Mouse (Mus musculus): ENCODE results near the gene Trim28. TPM values are rescaled to one million over a fixed set of nuclear protein-coding genes. Genes with fewer than 3 reads are reported as not detected.

Trim28 gene
- total RNA-seq (2015): 137 and 186 TPM in 2 replicates
- total RNA-seq (2017): 207 and 222 TPM in 2 replicates

GRCm38 (mm10) chr7:12998851-12999250, at the start of gene Trim28:
Gene Trim28, plus strand, starts transcription at chr7:12999114.
- ATAC-seq (ENCODE audit: poor library complexity, severe bottlenecking): no peak

GRCm38 (mm10) chr7:12949872-12950229, 49.1 kb upstream of the Trim28 start:
- ATAC-seq (ENCODE audit: poor library complexity, severe bottlenecking): peak; percentile 39

GRCm38 (mm10) chr7:12954896-12955295, 44.0 kb upstream of the Trim28 start:
- peak; percentile 48; the same call in 1 of the 2 replicates for ATAC-seq (ENCODE audit: poor library complexity, severe bottlenecking)

GRCm38 (mm10) chr7:12957511-12957910, 41.4 kb upstream of the Trim28 start:
- no peak for ATAC-seq (ENCODE audit: poor library complexity, severe bottlenecking)

GRCm38 (mm10) chr7:12958948-12959347, 40.0 kb upstream of the Trim28 start:
- ATAC-seq (ENCODE audit: poor library complexity, severe bottlenecking): no peak

- no peak for ATAC-seq (ENCODE audit: poor library complexity, severe bottlenecking)
Observed at GRCm38 (mm10) chr7:12959718-12960117, 39.2 kb upstream of the Trim28 start.

GRCm38 (mm10) chr7:12961511-12962141, 37.3 kb upstream of the Trim28 start:
- peak; percentile 59 for ATAC-seq (ENCODE audit: poor library complexity, severe bottlenecking)

GRCm38 (mm10) chr7:12965678-12966091, 33.2 kb upstream of the Trim28 start, which contains the start of gene Zfp324:
Gene Zfp324, plus strand, starts transcription at chr7:12965838.
- peak; percentile 91 for ATAC-seq (ENCODE audit: poor library complexity, severe bottlenecking)

GRCm38 (mm10) chr7:12966104-12966845, 32.6 kb upstream of the Trim28 start:
- peak; percentile 51 for ATAC-seq (ENCODE audit: poor library complexity, severe bottlenecking)

- no peak for ATAC-seq (ENCODE audit: poor library complexity, severe bottlenecking)
Observed at GRCm38 (mm10) chr7:12970906-12971305, 28.0 kb upstream of the Trim28 start.

- peak; percentile 94 for ATAC-seq (ENCODE audit: poor library complexity, severe bottlenecking)
Observed at GRCm38 (mm10) chr7:12977682-12978389, 21.1 kb upstream of the Trim28 start, which contains the start of gene Zfp446. Gene Zfp446, plus strand, starts transcription at chr7:12977848.

GRCm38 (mm10) chr7:12978931-12979722, 19.8 kb upstream of the Trim28 start:
- no peak for ATAC-seq (ENCODE audit: poor library complexity, severe bottlenecking)

- ATAC-seq (ENCODE audit: poor library complexity, severe bottlenecking): no peak
Observed at GRCm38 (mm10) chr7:12979776-12980175, 19.1 kb upstream of the Trim28 start.

- ATAC-seq (ENCODE audit: poor library complexity, severe bottlenecking): no peak
Observed at GRCm38 (mm10) chr7:12980291-12980690, 18.6 kb upstream of the Trim28 start.

GRCm38 (mm10) chr7:12985724-12986123, 13.2 kb upstream of the Trim28 start:
- no peak for ATAC-seq (ENCODE audit: poor library complexity, severe bottlenecking)

GRCm38 (mm10) chr7:12986906-12987305, 12.0 kb upstream of the Trim28 start:
- no peak for ATAC-seq (ENCODE audit: poor library complexity, severe bottlenecking)

- ATAC-seq (ENCODE audit: poor library complexity, severe bottlenecking): no peak
Observed at GRCm38 (mm10) chr7:12987409-12988189, 11.3 kb upstream of the Trim28 start.

- peak; percentile 51; the same call in 1 of the 2 replicates for ATAC-seq (ENCODE audit: poor library complexity, severe bottlenecking)
Observed at GRCm38 (mm10) chr7:12992222-12992621, 6.7 kb upstream of the Trim28 start.

GRCm38 (mm10) chr7:12993148-12993547, 5.8 kb upstream of the Trim28 start:
- peak; percentile 60 for ATAC-seq (ENCODE audit: poor library complexity, severe bottlenecking)

- ATAC-seq (ENCODE audit: poor library complexity, severe bottlenecking): no peak
Observed at GRCm38 (mm10) chr7:12995862-12996261, 3.1 kb upstream of the Trim28 start.

Data from megakaryocyte, adult 5-6 weeks (primary cell).